Mouse (Mus musculus) effector memory CD4-positive, alpha-beta T cell, adult 7 months (primary cell): ENCODE results near the gene Frmd5. TPM values are rescaled to one million over a fixed set of nuclear protein-coding genes. Genes with fewer than 3 reads are reported as not detected.

ENCODE experiments used
- polyA plus RNA-seq: library from polyadenylated mRNA; unstranded; fragments of 100-300 nt; shearing (Covaris generic); gene quantifications from one replicate; pipeline ENCODE4 v1.2.1, GENCODE M21; 2017

Frmd5 gene
- polyA plus RNA-seq, result 0.79 TPM

GRCm38 (mm10) chr2:121806959-121807653, at the start of gene Frmd5:
Frmd5 (minus strand) TSS chr2:121807087.

DNA sequence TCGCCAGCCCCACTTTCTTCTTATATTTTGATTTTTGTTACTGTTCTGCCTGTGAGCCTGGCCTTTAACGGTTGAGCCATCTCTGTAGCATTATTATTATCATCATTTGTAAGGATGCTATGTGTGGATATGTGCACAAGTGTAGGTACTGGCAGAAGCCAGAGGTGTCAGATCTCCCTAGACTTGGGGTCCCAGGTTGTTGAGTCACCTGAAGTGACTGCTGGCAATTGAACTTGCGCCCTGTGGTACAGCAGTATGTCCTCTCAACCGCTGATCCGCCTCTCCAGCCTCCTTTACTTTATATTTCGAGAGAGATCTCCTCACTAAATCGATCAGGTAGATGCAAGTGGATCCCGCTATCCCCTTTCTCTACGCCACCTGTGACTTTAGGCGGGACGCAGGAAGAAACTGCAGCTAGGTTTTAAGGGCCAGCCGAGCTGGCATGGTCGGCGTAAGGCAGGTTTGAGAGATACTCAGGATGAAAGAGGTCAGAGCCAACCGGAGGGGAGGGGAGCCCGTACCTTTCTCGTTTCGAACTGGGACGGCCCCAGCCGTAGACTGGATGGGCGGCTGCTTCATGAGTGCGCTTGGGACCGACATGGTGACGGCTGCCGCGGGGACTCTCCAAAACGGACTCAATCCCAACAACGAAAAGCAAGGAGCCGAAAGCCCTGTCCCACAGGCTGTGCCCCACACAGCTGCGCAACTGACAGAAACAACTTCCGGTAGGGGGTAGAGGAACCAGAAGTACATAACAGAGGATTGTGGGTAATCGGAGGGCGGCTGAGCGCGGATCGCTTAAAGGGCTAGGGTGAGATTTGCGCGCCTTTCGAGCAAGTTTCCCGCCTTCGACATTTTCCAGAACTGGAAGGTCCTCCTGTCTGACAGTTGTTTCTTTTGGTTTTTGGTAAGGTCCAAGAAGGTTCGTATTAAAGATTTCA, 300.7 kb downstream of the Frmd5 start, which contains the start of the genes Mfap1a and Wdr76:
Gene Mfap1a, minus strand, starts transcription at position 724 of the 941 bp plus-strand sequence.
Gene Wdr76, plus strand, starts transcription at position 782 of the 941 bp plus-strand sequence.

Other genes with a start within 250 kb of the Frmd5 start
- 6.3 TPM for gene Casc4, start 59.9 kb upstream of the Frmd5 start, polyA plus RNA-seq
- gene Ctdspl2, start 148.9 kb upstream of the Frmd5 start, polyA plus RNA-seq, result 48.7 TPM
- not detected for gene Mageb3, start 149.0 kb upstream of the Frmd5 start, polyA plus RNA-seq
- gene Eif3j1, start 221.5 kb upstream of the Frmd5 start, polyA plus RNA-seq, result 15.6 TPM